Mouse (Mus musculus) stomach, postnatal 0 days (tissue): ENCODE results near the gene 6820408C15Rik. TPM values are rescaled to one million over a fixed set of nuclear protein-coding genes. Genes with fewer than 3 reads are reported as not detected.

Experiments used
- ATAC-seq: fragments of 200-750 bp; cut with Nextera tagmentation; 2 replicates; pipeline ENCODE4 v1.8.0; 2017; ENCODE audit not compliant: low FRiP score, low TSS enrichment
- DNase-seq: peaks from one replicate; pipeline ENCODE4 v3.0.0-alpha.2; 2016; ENCODE audit warnings: low spot score
- H3K27ac ChIP-seq: fragments of 300-500 bp; sonication (generic); replicated peaks from 2 replicates; pipeline ENCODE4 v1.5.1; 2014; ENCODE audit warnings: mild to moderate bottlenecking, control low read depth
- H3K27me3 ChIP-seq: fragments of 300-500 bp; sonication (generic); 2 replicates; pipeline ENCODE4 v1.6.1; 2014; ENCODE audit warnings: low read length; ENCODE audit not compliant: control insufficient read depth, insufficient read depth
- H3K36me3 ChIP-seq: fragments of 300-500 bp; sonication (generic); 2 replicates; pipeline ENCODE4 v1.6.1; 2014; ENCODE audit warnings: low read length, mixed read lengths; ENCODE audit not compliant: control insufficient read depth, insufficient read depth
- H3K4me1 ChIP-seq: fragments of 300-500 bp; sonication (generic); replicated peaks from 2 replicates; pipeline ENCODE4 v1.6.1; 2014; ENCODE audit warnings: antibody characterized with exemption; ENCODE audit not compliant: control insufficient read depth, insufficient read depth
- H3K4me2 ChIP-seq: fragments of 300-500 bp; sonication (generic); replicated peaks from 2 replicates; pipeline ENCODE4 v1.6.1; 2014; ENCODE audit warnings: low read depth, mild to moderate bottlenecking, control low read depth, moderate library complexity
- H3K4me3 ChIP-seq: fragments of 300-500 bp; sonication (generic); 2 replicates; pipeline ENCODE4 v1.5.1; 2014; ENCODE audit warnings: low read depth, low read length, control low read depth
- H3K9ac ChIP-seq: fragments of 300-500 bp; sonication (generic); 2 replicates; pipeline ENCODE4 v1.6.1; 2014; ENCODE audit warnings: mild to moderate bottlenecking, low read length, control low read depth, mixed read lengths
- H3K9me3 ChIP-seq: fragments of 300-500 bp; sonication (generic); 2 replicates; pipeline ENCODE4 v1.6.1; 2016; ENCODE audit warnings: low read length; ENCODE audit not compliant: control insufficient read depth
- CTCF ChIP-seq: IDR thresholded peaks from 2 replicates; pipeline ENCODE4 v1.5.1; 2016; ENCODE audit warnings: antibody characterized with exemption, low read depth, mild to moderate bottlenecking, moderate library complexity
- EP300 ChIP-seq: optimal IDR thresholded peaks from 2 replicates; pipeline ENCODE3; 2016; ENCODE audit warnings: antibody characterized with exemption
- WGBS: fragments of 180-500 bp; shearing (Covaris S2); extraction: QIAGEN DNeasy Blood & Tissue Kit; methylation state at CpG from one replicate; pipeline ENCODE4 v1.1.7; 2014; 5-methylcytosine and 5-hydroxymethylcytosine counted together
- polyA plus RNA-seq: library from polyadenylated mRNA; unstranded; fragments of >200 nt; fragmentation: Nextera tagmentation; extraction: Ambion mirVana; gene quantifications from 2 replicates; pipeline ENCODE4 v1.2.1, GENCODE M21; 2015

Gene 6820408C15Rik
- polyA plus RNA-seq: 0.38 TPM in 2 replicates

DNA sequence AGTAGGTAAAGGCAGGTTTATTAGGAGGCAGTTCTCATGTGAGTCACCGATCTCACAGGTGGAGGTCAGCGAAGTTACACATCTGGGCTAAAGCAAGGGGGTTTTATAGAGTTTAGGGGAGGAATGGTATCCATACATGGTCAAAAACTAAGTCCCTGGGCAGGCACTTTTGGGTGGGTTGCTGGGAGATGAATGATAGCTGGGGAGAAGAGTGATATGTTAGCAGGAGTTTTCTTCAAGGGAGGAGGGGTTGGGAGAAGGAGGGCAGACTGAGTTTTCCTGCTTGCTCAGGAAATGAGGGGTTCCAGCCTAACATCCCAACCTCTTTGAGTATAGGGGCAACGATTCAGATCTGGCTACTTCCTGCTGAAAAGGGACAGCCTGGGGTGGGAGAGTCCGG, at the start of gene 6820408C15Rik:
TSS of gene 6820408C15Rik (plus strand) at position 301 of the 400 bp plus-strand sequence.
- Histone ChIP-seq H3K27me3 (no peaks in the 10 kb centered on the region), H3K4me1 (peaks cover 3% of the 10 kb centered on the region; the same call in 1 of the 2 replicates), H3K4me3 (peak within 1 kb of the TSS; percentile 96), H3K36me3 (no peaks in the 10 kb centered on the region), H3K9me3 (no peaks in the 10 kb centered on the region), H3K4me2 (peak within 1 kb of the TSS; percentile 79), H3K9ac (peak within 1 kb of the TSS; percentile 94), H3K27ac (peak within 1 kb of the TSS; percentile 98)
- 19% methylated on average over 4 of the region's 4 CpGs for WGBS
- DNase-seq (no peak), ATAC-seq (no peak)
- TF ChIP-seq CTCF: no peak
- no peak for TF ChIP-seq EP300

DNA sequence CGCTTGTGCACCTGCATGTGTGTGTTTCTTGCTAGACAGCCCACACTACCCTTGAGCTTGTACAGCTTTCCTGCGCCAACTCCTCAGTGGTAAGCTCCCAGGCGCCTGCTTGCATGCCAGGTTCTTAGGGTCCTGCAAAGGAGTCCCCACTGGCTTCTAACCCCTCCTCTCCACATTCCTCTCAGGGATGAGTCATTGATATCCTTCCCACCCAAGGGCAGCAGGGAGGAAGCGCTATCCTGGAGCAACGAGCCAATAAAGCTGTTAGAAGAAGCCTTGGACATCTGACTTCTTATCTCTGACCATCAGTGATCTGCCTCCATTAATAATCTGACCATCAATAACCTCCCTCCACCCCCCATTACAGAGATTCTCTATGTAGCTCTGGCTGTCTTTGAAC, 47.5 kb upstream of the 6820408C15Rik start:
- Histone ChIP-seq H3K4me2 (no peak overlapping the region), H3K4me3 (no peak overlapping the region), H3K9ac (no peak overlapping the region), H3K4me1 (no peaks in the 10 kb centered on the region), H3K9me3 (no peaks in the 10 kb centered on the region), H3K36me3 (no peaks in the 10 kb centered on the region), H3K27me3 (no peaks in the 10 kb centered on the region), H3K27ac (no peak overlapping the region)
- DNase-seq (no peak), ATAC-seq (no peak)
- TF ChIP-seq CTCF (no peak), EP300 (no peak)
- 62% methylated on average over 5 of the region's 5 CpGs for whole genome bisulfite sequencing

DNA sequence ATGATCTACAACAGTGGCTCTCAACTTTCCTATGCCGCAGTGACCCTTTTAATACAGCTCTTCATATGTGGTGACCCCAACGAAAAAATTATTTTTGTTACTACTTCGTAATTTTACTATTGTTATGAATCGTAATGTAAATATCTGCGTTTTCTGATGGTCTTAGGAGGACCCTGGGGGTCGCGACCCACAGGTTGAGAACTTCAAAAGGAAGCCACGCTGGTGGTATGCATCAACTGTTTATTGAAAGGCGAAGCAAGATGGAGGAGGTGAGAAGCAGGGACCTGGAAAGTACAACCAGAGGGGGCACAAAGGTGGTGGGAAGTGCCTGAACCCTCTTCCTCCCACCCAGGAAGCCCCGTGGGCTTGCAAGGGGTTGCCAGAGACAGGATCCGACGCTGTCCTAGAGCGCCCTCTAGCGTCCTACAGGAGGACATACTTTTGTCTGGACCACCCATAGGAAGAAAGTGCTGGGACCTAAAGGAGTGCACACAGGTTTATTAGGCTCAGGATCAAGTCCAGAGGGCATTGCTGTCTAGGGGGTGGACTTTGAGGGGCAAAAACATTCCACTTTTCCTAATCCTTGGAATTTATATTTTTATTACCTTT, 46.8 kb upstream of the 6820408C15Rik start:
- Histone ChIP-seq H3K4me2 (no peak overlapping the region), H3K27me3 (no peaks in the 10 kb centered on the region), H3K9me3 (no peaks in the 10 kb centered on the region), H3K4me1 (no peaks in the 10 kb centered on the region), H3K9ac (no peak overlapping the region), H3K4me3 (no peak overlapping the region), H3K36me3 (no peaks in the 10 kb centered on the region), H3K27ac (no peak overlapping the region)
- ATAC-seq: 0 out of 2 replicates have a peak, but pooled peaks have one; percentile 35
- peak; percentile 65 for DNase-seq
- TF ChIP-seq EP300: no peak
- peak; percentile 96 for TF ChIP-seq CTCF
- 25% methylated on average over 14 of the region's 14 CpGs for WGBS

DNA sequence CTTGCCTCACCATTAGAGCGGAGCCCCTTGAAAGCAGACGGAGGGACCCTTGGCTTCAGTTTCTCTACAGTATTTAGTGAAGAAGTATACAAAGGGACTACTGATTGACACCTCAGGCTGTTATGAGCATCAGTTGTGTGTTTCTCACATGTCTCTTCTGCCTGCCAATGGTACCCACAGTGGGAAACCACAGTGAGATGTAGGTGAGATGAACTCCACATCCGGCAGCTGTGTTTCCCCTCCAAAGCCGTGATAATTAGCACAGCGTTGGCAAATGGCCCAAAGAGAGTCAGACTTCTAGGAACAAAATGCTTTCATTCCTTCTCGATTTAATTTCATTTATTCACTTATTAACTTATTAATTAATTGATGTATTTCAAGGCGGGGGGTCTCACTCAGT, 43.3 kb upstream of the 6820408C15Rik start:
- no peak overlapping the region for H3K4me2 ChIP-seq
- ATAC-seq (no peak), DNase-seq (no peak)
- H3K27ac ChIP-seq: no peak overlapping the region
- no peaks in the 10 kb centered on the region for H3K36me3 ChIP-seq
- H3K27me3 ChIP-seq: no peaks in the 10 kb centered on the region
- no peak overlapping the region for H3K9ac ChIP-seq
- WGBS: 78% methylated on average over 7 of the region's 7 CpGs
- no peaks in the 10 kb centered on the region for H3K4me1 ChIP-seq
- no peaks in the 10 kb centered on the region for H3K9me3 ChIP-seq
- TF ChIP-seq CTCF: no peak
- TF ChIP-seq EP300: no peak
- H3K4me3 ChIP-seq: no peak overlapping the region

DNA sequence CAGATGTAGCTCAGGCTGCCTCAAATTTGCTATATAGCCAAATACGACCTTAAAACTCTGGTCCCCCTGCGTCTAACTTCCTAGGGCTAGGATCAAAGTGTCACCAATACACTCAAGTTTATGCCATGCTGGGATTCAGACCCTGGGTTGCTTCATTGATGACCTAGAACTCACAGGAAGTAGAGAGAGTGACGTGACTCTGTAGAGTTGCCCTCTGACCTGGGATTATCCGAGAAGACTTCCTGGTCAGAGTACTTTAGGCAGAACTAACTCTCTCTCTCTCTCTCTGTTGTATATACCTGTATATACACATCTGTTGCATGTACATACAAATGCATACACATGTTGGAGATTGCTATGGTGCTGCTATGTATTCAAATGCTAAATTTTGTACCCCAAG, 42.7 kb upstream of the 6820408C15Rik start:
- Histone ChIP-seq H3K36me3 (no peaks in the 10 kb centered on the region), H3K4me3 (no peak overlapping the region), H3K9ac (no peak overlapping the region), H3K4me1 (no peaks in the 10 kb centered on the region), H3K9me3 (no peaks in the 10 kb centered on the region), H3K4me2 (no peak overlapping the region), H3K27ac (no peak overlapping the region), H3K27me3 (no peaks in the 10 kb centered on the region)
- 66% methylated on average over 4 of the region's 4 CpGs for WGBS
- no peak for TF ChIP-seq CTCF
- no peak for TF ChIP-seq EP300
- ATAC-seq (no peak), DNase-seq (no peak)

DNA sequence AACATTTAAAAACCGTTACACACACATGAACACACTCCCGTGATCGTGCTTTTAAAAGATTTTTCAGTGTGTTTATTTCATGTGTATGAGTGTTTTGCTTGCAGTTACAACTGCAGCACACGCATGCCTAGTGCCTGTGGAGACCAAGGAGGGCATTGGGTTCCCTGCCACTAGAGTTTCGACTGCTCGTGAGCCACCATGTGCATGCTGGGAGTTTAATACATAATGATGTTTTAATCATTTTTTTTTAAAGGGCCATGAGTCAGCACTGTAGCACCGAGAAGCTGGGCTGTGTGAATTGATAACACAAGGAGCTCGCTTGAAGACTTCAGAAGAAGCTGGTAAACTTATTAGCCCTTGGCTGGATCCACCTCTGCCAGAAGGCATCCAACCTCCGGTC, 41.8 kb upstream of the 6820408C15Rik start:
- Histone ChIP-seq H3K4me1 (no peaks in the 10 kb centered on the region), H3K9me3 (no peaks in the 10 kb centered on the region), H3K36me3 (no peaks in the 10 kb centered on the region), H3K27ac (no peak overlapping the region), H3K4me2 (no peak overlapping the region), H3K4me3 (no peak overlapping the region), H3K27me3 (no peaks in the 10 kb centered on the region), H3K9ac (no peak overlapping the region)
- DNase-seq: no peak
- ATAC-seq: no peak
- WGBS: 73% methylated on average over 9 of the region's 9 CpGs
- TF ChIP-seq EP300 (no peak), CTCF (no peak)
